Mouse (Mus musculus): ENCODE data around the gene Zkscan7.

Zkscan7 gene

GRCm38 (mm10) chr9:122902717-122903535 lies 17.4 kb downstream of the Zkscan7 start:
- DNase-seq (ENCODE audit: low read depth): no peak

- no peak for DNase-seq (ENCODE audit: low read depth)
Observed at GRCm38 (mm10) chr9:122922436-122922835, 37.0 kb downstream of the Zkscan7 start.

- no peak for DNase-seq (ENCODE audit: low read depth)
Observed at GRCm38 (mm10) chr9:122922936-122923381, 37.5 kb downstream of the Zkscan7 start, which contains the start of gene Zfp105. TSS of gene Zfp105 (plus strand) at chr9:122923072.

GRCm38 (mm10) chr9:122928915-122929314 lies 43.4 kb downstream of the Zkscan7 start:
- DNase-seq (ENCODE audit: low read depth): no peak

Data from naive thymus-derived CD4-positive, alpha-beta T cell, adult 2 months (primary cell).